Mouse (Mus musculus) G1E (cell line): ENCODE results near the gene Wfdc5. TPM values are rescaled to one million over a fixed set of nuclear protein-coding genes. Genes with fewer than 3 reads are reported as not detected.

Experiments used
- ATAC-seq: 2 replicates; pipeline ENCODE4 v1.8.0; 2016; ENCODE audit warnings: mild to moderate bottlenecking; ENCODE audit not compliant: insufficient number of reproducible peaks, poor library complexity, low FRiP score, severe bottlenecking; ENCODE audit errors: extremely low read depth
- DNase-seq: peaks from one replicate; pipeline ENCODE4 v3.0.0; 2012; ENCODE audit warnings: low spot score
- H3K27me3 ChIP-seq: 2 replicates; pipeline ENCODE4 v1.6.1; 2012; ENCODE audit warnings: mild to moderate bottlenecking, low read length, inconsistent platforms; ENCODE audit not compliant: insufficient read depth
- H3K36me3 ChIP-seq: replicated peaks from 2 replicates; pipeline ENCODE3; 2012; ENCODE audit warnings: mild to moderate bottlenecking, inconsistent platforms
- H3K4me1 ChIP-seq: 2 replicates; pipeline ENCODE4 v1.6.1; 2012; ENCODE audit warnings: low read depth, low read length, inconsistent platforms, mixed read lengths; ENCODE audit not compliant: insufficient read depth
- H3K4me3 ChIP-seq: 2 replicates; pipeline ENCODE4 v1.5.1; 2012; ENCODE audit warnings: low read depth, mild to moderate bottlenecking, inconsistent platforms, low read length, moderate library complexity, mixed read lengths
- H3K9me3 ChIP-seq: replicated peaks from 2 replicates; pipeline ENCODE4 v1.6.1; 2012; ENCODE audit warnings: inconsistent platforms
- CTCF ChIP-seq: IDR thresholded peaks from 2 replicates; pipeline ENCODE4 v1.5.1; 2012; ENCODE audit warnings: low read depth, low read length, inconsistent platforms, mixed read lengths
- GATA1 ChIP-seq: IDR thresholded peaks from 2 replicates; pipeline ENCODE4 v1.6.1; 2012; ENCODE audit warnings: borderline replicate concordance, low read length, inconsistent platforms, mixed read lengths
- GATA2 ChIP-seq: IDR thresholded peaks from 2 replicates; pipeline ENCODE4 v1.6.1; 2012; ENCODE audit warnings: low read depth, low read length, inconsistent platforms, borderline replicate concordance
- POLR2AphosphoS5 ChIP-seq: IDR thresholded peaks from 2 replicates; pipeline ENCODE4 v1.6.1; 2012; ENCODE audit warnings: low read depth, low read length, inconsistent platforms; ENCODE audit not compliant: insufficient replicate concordance
- TAL1 ChIP-seq: conservative IDR thresholded peaks from 2 replicates; pipeline ENCODE4 v1.6.1; 2012; ENCODE audit warnings: low read depth, low read length, inconsistent platforms, mixed read lengths
- polyA plus RNA-seq: library from polyadenylated mRNA; stranded (reverse); fragments of >175 nt; gene quantifications from 2 replicates; pipeline ENCODE4 v1.2.3, GENCODE M21; 2012
- total RNA-seq, 2 experiments: library from RNA; stranded (forward) in 1 of 2; stranded (reverse) in 1 of 2; fragments of 200-1000 nt in 1 of 2; fragments of >200 nt in 1 of 2; fragmentation: Nextera tagmentation in 1 of 2; gene quantifications; 2 replicates each; pipeline ENCODE4 v1.2.3; 2014 to 2017

Wfdc5 gene
- total and polyA plus RNA-seq, 3 experiments, result 0.33 TPM; not detected in 2

DNA sequence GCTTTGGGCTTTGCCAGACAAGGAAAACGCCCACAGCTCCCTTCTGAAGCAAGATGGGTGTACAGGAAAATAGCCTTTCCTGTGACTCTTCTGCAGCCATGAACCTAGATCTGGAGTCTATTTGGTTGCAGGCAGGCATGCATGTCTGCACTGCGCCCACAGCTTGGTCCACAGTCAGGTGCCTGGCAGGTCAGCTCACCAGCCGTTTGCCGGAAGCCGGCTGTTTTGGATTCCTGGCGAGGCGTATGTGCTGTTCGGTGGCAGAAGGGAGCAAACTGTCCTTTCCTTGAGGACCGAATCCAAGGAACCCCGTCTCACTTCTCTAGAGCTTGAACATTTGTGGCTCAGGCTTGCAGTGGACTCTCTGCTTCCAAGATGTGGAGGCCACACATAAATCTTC is 28.5 kb downstream of the Wfdc5 start:
- Histone ChIP-seq H3K27me3 (no peaks in the 10 kb centered on the region), H3K4me3 (no peak overlapping the region), H3K9me3 (no peaks in the 10 kb centered on the region), H3K36me3 (peaks cover 88% of the 10 kb centered on the region), H3K4me1 (no peaks in the 10 kb centered on the region)
- DNase-seq (no peak), ATAC-seq (no peak)
- no peak for TF ChIP-seq GATA2
- TF ChIP-seq TAL1, result no peak
- no peak for TF ChIP-seq CTCF
- TF ChIP-seq GATA1, result no peak
- TF ChIP-seq POLR2AphosphoS5, result no peak

DNA sequence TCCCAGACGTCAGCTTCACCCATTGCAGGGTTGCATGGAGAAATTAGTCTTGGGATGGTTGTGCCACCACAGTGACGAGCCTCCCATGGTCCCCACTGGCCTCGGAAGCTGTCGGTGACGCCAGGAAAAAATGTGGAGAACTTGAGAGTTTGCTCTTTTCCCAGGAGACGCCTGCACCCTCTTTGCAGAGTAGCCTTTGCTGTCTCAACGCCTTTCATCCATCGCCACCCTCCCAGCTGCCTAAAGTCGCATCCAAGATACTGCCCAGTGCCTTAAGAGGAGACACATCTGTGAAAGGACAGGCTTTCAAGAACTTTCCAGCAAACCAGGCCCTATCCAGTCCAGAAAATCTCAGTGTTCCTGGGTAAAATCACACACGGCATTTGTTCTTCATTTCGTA is 30.2 kb downstream of the Wfdc5 start:
- DNase-seq, result no peak
- no peaks in the 10 kb centered on the region for H3K9me3 ChIP-seq
- ATAC-seq, result no peak
- H3K27me3 ChIP-seq, result no peaks in the 10 kb centered on the region
- TF ChIP-seq GATA1 (no peak), GATA2 (no peak), POLR2AphosphoS5 (no peak), TAL1 (no peak), CTCF (no peak)
- H3K4me1 ChIP-seq, result no peaks in the 10 kb centered on the region
- H3K4me3 ChIP-seq, result no peak overlapping the region
- peaks cover 96% of the 10 kb centered on the region for H3K36me3 ChIP-seq

DNA sequence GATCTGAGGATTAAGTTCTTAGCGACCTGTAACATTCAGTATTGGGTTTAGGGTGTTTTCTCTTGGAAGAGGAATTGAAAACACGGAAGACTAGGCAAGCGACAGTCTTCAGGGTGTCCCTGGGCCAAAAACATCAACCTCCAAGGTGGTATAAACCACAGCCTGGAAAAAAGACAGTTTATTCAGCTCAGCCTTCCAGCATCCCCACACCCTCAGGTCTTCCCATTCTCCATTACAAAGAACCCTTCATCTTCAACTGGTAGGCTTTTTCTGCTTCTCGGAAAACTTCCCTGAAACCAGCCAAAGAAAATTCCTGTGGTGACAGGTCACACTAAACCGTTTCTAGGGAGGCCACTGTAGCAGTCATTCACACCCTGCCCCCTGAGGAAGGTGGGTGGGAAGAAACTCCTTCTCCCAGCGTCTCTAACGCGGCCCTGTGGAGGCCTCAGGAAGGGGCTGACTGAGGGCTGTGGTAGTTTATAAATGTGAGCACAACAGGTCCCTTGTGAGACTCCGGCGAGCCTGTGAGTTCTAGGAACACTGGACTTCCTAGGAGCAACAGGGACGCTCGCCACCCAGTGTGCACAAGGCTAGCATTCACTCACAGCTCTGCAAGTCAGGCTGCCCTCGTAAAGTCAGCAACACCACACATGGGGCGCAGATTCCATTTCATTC is 32.3 kb downstream of the Wfdc5 start:
- no peak for ATAC-seq
- H3K4me3 ChIP-seq, result no peak overlapping the region
- no peaks in the 10 kb centered on the region for H3K27me3 ChIP-seq
- H3K4me1 ChIP-seq, result peaks cover 2% of the 10 kb centered on the region; the same call in 1 of the 2 replicates
- TF ChIP-seq TAL1, result no peak
- no peak for TF ChIP-seq CTCF
- TF ChIP-seq GATA1, result no peak
- no peak for TF ChIP-seq POLR2AphosphoS5
- no peak for TF ChIP-seq GATA2
- no peak for DNase-seq
- H3K9me3 ChIP-seq, result no peaks in the 10 kb centered on the region
- peaks cover 96% of the 10 kb centered on the region for H3K36me3 ChIP-seq

DNA sequence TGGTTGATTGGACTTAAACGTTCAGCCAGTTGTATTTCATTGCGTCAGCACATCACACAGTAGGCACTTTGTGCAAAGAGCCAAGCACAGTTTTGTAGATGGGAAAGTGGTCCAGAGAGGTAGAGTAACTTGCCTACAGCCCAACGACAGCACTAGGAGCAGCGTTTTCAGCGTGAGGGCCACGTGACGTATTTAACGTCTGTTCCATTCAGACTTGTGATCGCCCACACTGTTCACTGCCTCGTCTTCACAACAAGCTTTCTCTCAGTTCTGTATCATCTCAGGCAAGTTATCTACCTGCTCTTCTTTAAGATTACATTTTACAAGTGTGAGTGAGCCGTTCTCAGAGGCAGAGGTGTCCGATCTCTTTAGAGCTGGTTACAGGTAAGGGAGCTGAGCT is 36.0 kb downstream of the Wfdc5 start:
- Histone ChIP-seq H3K36me3 (peaks cover 97% of the 10 kb centered on the region), H3K4me1 (peaks cover 13% of the 10 kb centered on the region)
- ATAC-seq, result no peak

DNA sequence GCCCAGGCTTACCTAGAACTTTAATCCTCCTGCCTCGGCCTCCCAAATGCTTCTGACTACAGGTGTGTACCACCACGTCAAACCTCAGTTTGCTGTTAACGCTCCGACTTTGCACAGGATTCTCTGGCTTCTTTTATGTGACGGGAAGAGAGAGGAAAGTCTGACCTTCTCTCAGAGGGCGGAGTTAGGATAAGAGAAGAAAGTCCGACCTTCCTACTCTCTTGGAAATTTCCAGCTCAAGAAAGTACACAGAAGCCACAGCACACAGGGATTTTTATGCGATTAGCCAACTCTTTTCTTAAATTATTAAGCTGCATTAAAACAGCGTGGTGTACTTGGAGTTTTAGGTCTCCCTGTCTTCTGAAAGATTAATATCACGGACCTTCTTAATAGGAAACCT is 38.0 kb downstream of the Wfdc5 start:
- no peak for DNase-seq
- Histone ChIP-seq H3K4me3 (no peak overlapping the region), H3K9me3 (no peaks in the 10 kb centered on the region), H3K36me3 (peaks cover 94% of the 10 kb centered on the region), H3K4me1 (peaks cover 13% of the 10 kb centered on the region), H3K27me3 (no peaks in the 10 kb centered on the region)
- TF ChIP-seq GATA1 (no peak), GATA2 (no peak), POLR2AphosphoS5 (no peak), CTCF (no peak), TAL1 (no peak)
- ATAC-seq, result no peak

More for the DNA sequence above, 36.0 kb downstream of the Wfdc5 start:
- Histone ChIP-seq H3K27me3 (no peaks in the 10 kb centered on the region), H3K4me3 (no peak overlapping the region), H3K9me3 (no peaks in the 10 kb centered on the region)
- no peak for DNase-seq
- TF ChIP-seq GATA2 (no peak), CTCF (no peak), POLR2AphosphoS5 (no peak)

DNA sequence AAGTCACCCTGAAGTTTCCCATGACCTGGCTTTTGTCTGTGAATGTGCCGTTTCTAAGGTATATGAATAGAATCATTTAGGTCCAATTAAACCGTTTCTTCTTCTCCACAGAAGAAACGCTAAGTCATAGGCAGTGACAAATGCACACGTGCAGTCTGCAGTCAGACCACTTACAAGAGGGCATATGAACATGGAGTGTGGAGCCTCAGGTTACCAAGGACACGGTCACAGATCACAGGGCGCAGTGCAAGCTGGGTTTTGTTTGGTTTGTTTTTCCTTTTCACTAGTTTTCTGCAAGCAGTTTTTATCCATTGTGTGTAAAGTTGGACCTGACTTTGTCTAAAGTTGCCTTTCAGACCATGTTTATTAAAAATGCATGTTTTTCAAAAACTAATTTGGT is 38.5 kb downstream of the Wfdc5 start:
- no peak overlapping the region for H3K4me3 ChIP-seq
- no peaks in the 10 kb centered on the region for H3K27me3 ChIP-seq
- peak; percentile 64 for ATAC-seq
- TF ChIP-seq TAL1, result no peak
- no peak for TF ChIP-seq GATA2
- TF ChIP-seq GATA1, result no peak
- TF ChIP-seq CTCF, result no peak
- TF ChIP-seq POLR2AphosphoS5, result no peak
- peaks cover 13% of the 10 kb centered on the region for H3K4me1 ChIP-seq
- DNase-seq, result no peak
- H3K36me3 ChIP-seq, result peaks cover 90% of the 10 kb centered on the region
- no peaks in the 10 kb centered on the region for H3K9me3 ChIP-seq
